Mouse (Mus musculus): ENCODE measurements around the gene Tecta. TPM values are rescaled to one million over a fixed set of nuclear protein-coding genes. Genes with fewer than 3 reads are reported as not detected.

Gene Tecta
- polyA plus RNA-seq, 1 experiment from 2014 or later, result 0.20 TPM

- no peak overlapping the region for H3K9ac ChIP-seq
- no peak overlapping the region for H3K4me2 ChIP-seq (replicated peaks)
- no peak for ATAC-seq (ENCODE audit: insufficient number of reproducible peaks, low FRiP score, low TSS enrichment, low read depth)
- H3K36me3 ChIP-seq, result no peaks in the 10 kb centered on the region
- H3K4me1 ChIP-seq, result no peaks in the 10 kb centered on the region
- 59% methylated on average over 4 of the region's 4 CpGs for WGBS
- no peaks in the 10 kb centered on the region; the same call in 1 of the 2 replicates for H3K27me3 ChIP-seq
- no peaks in the 10 kb centered on the region for H3K9me3 ChIP-seq (replicated peaks)
- no peak overlapping the region for H3K27ac ChIP-seq (replicated peaks)
- H3K4me3 ChIP-seq (replicated peaks), result no peak overlapping the region
Observed at GRCm38 (mm10) chr9:42339151-42339550, 60.6 kb downstream of the Tecta start.

- no peak for ATAC-seq (ENCODE audit: insufficient number of reproducible peaks, low FRiP score, low TSS enrichment, low read depth)
- WGBS, result 78% methylated on average over 13 of the region's 13 CpGs
- Histone ChIP-seq H3K36me3 (no peaks in the 10 kb centered on the region), H3K4me1 (no peaks in the 10 kb centered on the region), H3K4me3 (replicated peaks) (no peak overlapping the region), H3K4me2 (replicated peaks) (no peak overlapping the region), H3K9me3 (replicated peaks) (no peaks in the 10 kb centered on the region), H3K27ac (replicated peaks) (no peak overlapping the region), H3K27me3 (no peaks in the 10 kb centered on the region; the same call in none of the 2 replicates), H3K9ac (no peak overlapping the region)
Observed at GRCm38 (mm10) chr9:42337026-42337425, 62.7 kb downstream of the Tecta start.

DNA sequence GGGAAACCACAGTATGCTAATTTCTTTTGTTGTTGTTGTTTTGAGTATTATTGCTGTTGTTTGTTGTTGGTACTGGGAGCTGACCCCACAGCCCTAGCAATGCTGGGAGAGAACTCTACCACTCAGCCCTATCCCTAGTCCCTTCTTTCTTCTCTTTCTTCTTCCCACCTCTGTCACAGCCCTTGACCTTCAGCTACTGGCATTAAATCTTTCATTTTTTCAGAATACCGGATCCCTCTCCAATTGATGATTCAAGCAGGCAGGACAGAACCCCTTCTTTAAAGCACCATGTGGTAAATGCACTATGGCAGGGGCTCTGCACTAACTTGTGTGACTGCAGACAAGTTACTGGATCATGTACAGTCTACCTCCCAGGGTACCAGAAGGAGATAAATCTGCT is 63.2 kb downstream of the Tecta start:
- H3K36me3 ChIP-seq, result no peaks in the 10 kb centered on the region
- no peaks in the 10 kb centered on the region; the same call in none of the 2 replicates for H3K27me3 ChIP-seq
- WGBS, result 88% methylated on average over 1 of the region's 1 CpGs
- no peaks in the 10 kb centered on the region for H3K4me1 ChIP-seq
- no peaks in the 10 kb centered on the region for H3K9me3 ChIP-seq (replicated peaks)
- no peak overlapping the region for H3K4me3 ChIP-seq (replicated peaks)
- no peak overlapping the region for H3K27ac ChIP-seq (replicated peaks)
- H3K4me2 ChIP-seq (replicated peaks), result no peak overlapping the region
- ATAC-seq (ENCODE audit: insufficient number of reproducible peaks, low FRiP score, low TSS enrichment, low read depth), result no peak
- H3K9ac ChIP-seq, result no peak overlapping the region

GRCm38 (mm10) chr9:42334885-42335284 is 64.8 kb downstream of the Tecta start:
- WGBS, result 78% methylated on average over 3 of the region's 3 CpGs
- no peaks in the 10 kb centered on the region for H3K36me3 ChIP-seq
- ATAC-seq (ENCODE audit: insufficient number of reproducible peaks, low FRiP score, low TSS enrichment, low read depth), result no peak
- no peak overlapping the region for H3K4me3 ChIP-seq (replicated peaks)
- H3K4me1 ChIP-seq, result no peaks in the 10 kb centered on the region
- H3K27me3 ChIP-seq, result no peaks in the 10 kb centered on the region; the same call in none of the 2 replicates
- no peak overlapping the region for H3K27ac ChIP-seq (replicated peaks)
- H3K9me3 ChIP-seq (replicated peaks), result no peaks in the 10 kb centered on the region
- H3K4me2 ChIP-seq (replicated peaks), result no peak overlapping the region
- H3K9ac ChIP-seq, result no peak overlapping the region

DNA sequence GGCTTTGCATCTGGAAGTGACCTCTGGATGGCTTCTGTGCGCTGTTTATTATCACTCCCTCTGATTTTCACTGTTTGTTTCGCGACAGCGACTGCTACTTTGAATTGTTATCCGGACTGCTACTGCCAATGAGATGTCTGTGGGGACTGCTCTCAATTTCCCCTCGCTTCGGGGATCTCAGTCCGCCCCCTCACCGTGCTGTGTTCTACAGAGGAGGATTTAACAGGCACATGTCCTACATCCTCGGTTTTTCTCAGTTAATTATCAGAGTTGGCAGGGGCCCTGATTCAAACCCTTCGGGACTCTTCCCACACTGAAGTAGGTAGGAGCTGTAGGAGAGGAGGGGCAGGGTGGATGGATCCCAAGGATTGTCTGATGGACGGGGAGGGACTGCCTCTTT is 67.0 kb downstream of the Tecta start:
- no peak for ATAC-seq (ENCODE audit: insufficient number of reproducible peaks, low FRiP score, low TSS enrichment, low read depth)
- no peaks in the 10 kb centered on the region for H3K9me3 ChIP-seq (replicated peaks)
- 73% methylated on average over 12 of the region's 12 CpGs for WGBS

GRCm38 (mm10) chr9:42331341-42331740 is 68.4 kb downstream of the Tecta start:
- Histone ChIP-seq H3K4me2 (replicated peaks) (no peak overlapping the region), H3K4me1 (no peaks in the 10 kb centered on the region), H3K27me3 (no peaks in the 10 kb centered on the region; the same call in 1 of the 2 replicates), H3K36me3 (no peaks in the 10 kb centered on the region), H3K9me3 (replicated peaks) (no peaks in the 10 kb centered on the region), H3K4me3 (replicated peaks) (no peak overlapping the region), H3K9ac (no peak overlapping the region), H3K27ac (replicated peaks) (no peak overlapping the region)
- 89% methylated on average over 7 of the region's 7 CpGs for WGBS
- ATAC-seq (ENCODE audit: insufficient number of reproducible peaks, low FRiP score, low TSS enrichment, low read depth), result no peak

More for the DNA sequence above, 67.0 kb downstream of the Tecta start:
- Histone ChIP-seq H3K27ac (replicated peaks) (no peak overlapping the region), H3K27me3 (no peaks in the 10 kb centered on the region; the same call in 1 of the 2 replicates), H3K4me2 (replicated peaks) (no peak overlapping the region), H3K4me1 (no peaks in the 10 kb centered on the region), H3K9ac (no peak overlapping the region), H3K4me3 (replicated peaks) (no peak overlapping the region), H3K36me3 (no peaks in the 10 kb centered on the region)

DNA sequence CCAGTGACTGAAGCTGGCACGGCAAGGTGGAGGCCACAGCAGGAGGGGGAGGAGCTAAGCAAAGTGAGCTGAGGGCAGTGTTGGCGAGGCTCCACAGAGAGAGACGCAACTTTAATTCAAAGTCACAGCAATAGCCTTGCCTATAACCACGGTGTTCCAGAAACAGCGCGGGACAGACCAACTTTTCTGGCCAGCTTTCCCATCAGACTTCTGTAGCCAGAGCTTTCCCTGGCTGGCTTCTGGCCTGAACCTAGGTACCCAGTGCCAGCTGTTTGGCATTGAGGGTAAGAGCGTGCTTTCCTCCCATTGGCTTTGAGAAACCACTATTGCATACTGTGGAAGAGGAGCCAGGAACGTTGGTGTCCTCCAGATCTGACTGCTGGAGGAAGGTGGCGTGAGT is 70.0 kb downstream of the Tecta start:
- H3K4me1 ChIP-seq, result no peaks in the 10 kb centered on the region
- H3K36me3 ChIP-seq, result no peaks in the 10 kb centered on the region
- ATAC-seq (ENCODE audit: insufficient number of reproducible peaks, low FRiP score, low TSS enrichment, low read depth), result no peak
- no peak overlapping the region for H3K27ac ChIP-seq (replicated peaks)
- H3K4me3 ChIP-seq (replicated peaks), result no peak overlapping the region
- H3K9ac ChIP-seq, result no peak overlapping the region
- no peak overlapping the region for H3K4me2 ChIP-seq (replicated peaks)
- peaks cover 8% of the 10 kb centered on the region; the same call in 1 of the 2 replicates for H3K27me3 ChIP-seq
- no peaks in the 10 kb centered on the region for H3K9me3 ChIP-seq (replicated peaks)
- 61% methylated on average over 9 of the region's 9 CpGs for WGBS

DNA sequence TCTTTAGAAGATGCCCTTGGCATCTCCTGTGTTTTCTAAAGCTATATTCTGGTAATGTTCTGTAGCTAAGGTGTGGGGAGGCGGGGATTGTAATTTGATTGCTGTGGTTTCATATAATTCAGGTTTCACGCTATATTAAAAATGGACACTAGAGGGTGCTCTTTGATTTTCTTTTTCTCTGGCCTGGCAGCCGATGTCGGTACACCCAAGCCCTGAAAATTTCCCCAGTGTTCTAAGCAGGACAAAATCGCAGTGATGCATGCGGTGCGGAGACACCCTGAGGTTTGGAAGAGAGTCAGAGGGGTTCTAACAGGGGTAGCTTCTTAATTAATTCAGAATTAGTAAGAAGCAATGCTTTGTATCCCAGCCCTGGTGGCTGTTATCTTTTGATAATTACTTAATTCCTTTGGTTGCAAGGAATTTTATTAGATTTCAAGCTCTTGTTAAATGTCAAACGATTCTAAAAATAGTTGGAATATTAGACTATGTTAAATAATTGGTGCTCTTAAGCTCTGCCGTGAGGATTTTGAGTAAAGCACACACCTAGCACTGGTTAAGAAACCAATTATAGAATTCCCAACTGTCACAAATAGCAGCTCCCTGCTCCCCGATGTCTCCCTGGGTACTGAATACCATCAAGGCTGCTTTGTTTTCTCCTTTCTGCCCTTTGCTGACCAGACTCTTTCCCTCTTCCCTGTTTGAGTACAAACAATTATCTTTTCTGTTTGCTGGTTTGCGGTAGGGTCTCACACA is 72.9 kb downstream of the Tecta start:
- no peak overlapping the region for H3K9ac ChIP-seq

DNA sequence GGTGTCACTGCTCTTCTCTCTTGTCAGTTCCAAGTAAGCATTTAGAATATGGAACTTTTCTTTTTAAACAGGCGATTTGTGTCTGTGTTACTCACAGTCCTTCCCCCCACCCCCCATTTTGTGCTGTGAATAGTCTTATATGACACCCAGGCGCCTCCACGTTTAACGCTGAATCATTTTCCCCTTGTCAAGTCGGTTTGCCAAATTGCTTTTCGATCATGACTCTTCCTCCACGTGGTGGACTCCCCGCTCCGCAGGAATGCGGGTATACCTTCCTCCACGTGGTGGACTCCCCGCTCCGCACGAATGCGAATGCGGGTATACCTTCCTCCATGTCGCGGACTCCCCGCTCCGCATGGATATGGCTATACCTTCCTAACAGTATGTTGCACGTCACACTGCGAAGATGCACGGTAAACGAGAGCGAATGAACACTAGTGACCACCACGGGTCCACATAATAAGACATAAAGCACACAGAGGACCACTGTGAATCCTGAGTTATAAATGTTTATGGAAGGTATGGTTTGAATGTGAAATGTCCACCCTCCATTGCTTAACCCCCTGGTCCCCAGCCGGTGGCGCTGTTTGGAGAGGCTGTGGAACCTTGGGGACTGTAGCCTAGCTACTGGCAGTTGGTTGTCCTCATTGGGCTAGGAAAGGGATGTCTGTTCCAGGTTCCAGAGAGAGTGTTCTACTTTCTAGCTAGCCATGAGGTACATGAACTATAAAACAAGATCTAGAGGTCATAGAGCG is 74.9 kb downstream of the Tecta start:
- no peaks in the 10 kb centered on the region for H3K9me3 ChIP-seq (replicated peaks)
- H3K36me3 ChIP-seq, result no peaks in the 10 kb centered on the region
- no peak for ATAC-seq (ENCODE audit: insufficient number of reproducible peaks, low FRiP score, low TSS enrichment, low read depth)
- no peaks in the 10 kb centered on the region for H3K4me1 ChIP-seq
- H3K27me3 ChIP-seq, result peaks cover 8% of the 10 kb centered on the region; the same call in 1 of the 2 replicates
- WGBS, result 47% methylated on average over 29 of the region's 29 CpGs
- no peak overlapping the region for H3K4me2 ChIP-seq (replicated peaks)
- no peak overlapping the region for H3K4me3 ChIP-seq (replicated peaks)
- H3K9ac ChIP-seq, result no peak overlapping the region
- H3K27ac ChIP-seq (replicated peaks), result no peak overlapping the region

More for the DNA sequence above, 72.9 kb downstream of the Tecta start:
- Histone ChIP-seq H3K9me3 (replicated peaks) (no peaks in the 10 kb centered on the region), H3K27ac (replicated peaks) (no peak overlapping the region), H3K4me1 (no peaks in the 10 kb centered on the region), H3K36me3 (no peaks in the 10 kb centered on the region), H3K4me2 (replicated peaks) (no peak overlapping the region), H3K4me3 (replicated peaks) (no peak overlapping the region), H3K27me3 (peaks cover 8% of the 10 kb centered on the region; the same call in 1 of the 2 replicates)
- no peak for ATAC-seq (ENCODE audit: insufficient number of reproducible peaks, low FRiP score, low TSS enrichment, low read depth)
- WGBS, result 23% methylated on average over 11 of the region's 11 CpGs

DNA sequence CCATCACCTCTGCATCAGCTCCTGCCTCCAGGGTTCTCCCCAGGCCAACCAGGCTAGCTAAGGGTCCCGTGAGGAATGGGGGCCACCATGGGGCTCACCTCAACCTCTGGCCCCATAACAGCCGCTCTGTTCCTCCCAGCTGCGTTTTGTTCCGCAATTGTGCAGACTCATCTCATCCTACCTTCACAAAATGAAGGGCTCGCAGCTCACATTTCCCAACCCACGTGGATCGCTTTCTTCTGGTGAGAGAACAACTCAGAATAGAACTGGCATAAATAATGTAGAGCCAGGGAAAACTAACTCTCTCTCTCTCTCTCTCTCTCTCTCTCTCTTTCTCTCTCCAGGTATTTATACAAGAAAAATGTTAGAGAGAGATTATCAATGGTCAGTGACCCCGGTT is 76.5 kb downstream of the Tecta start:
- Histone ChIP-seq H3K27ac (replicated peaks) (no peak overlapping the region), H3K36me3 (no peaks in the 10 kb centered on the region), H3K27me3 (peaks cover 8% of the 10 kb centered on the region; the same call in 1 of the 2 replicates), H3K9me3 (replicated peaks) (no peaks in the 10 kb centered on the region), H3K4me3 (replicated peaks) (no peak overlapping the region), H3K9ac (no peak overlapping the region), H3K4me1 (no peaks in the 10 kb centered on the region), H3K4me2 (replicated peaks) (no peak overlapping the region)
- 84% methylated on average over 8 of the region's 8 CpGs for WGBS
- ATAC-seq (ENCODE audit: insufficient number of reproducible peaks, low FRiP score, low TSS enrichment, low read depth), result no peak

GRCm38 (mm10) chr9:42321442-42321841 is 78.3 kb downstream of the Tecta start:
- H3K27me3 ChIP-seq, result peaks cover 8% of the 10 kb centered on the region; the same call in 1 of the 2 replicates
- H3K4me2 ChIP-seq (replicated peaks), result no peak overlapping the region
- H3K4me1 ChIP-seq, result no peaks in the 10 kb centered on the region
- H3K9me3 ChIP-seq (replicated peaks), result no peaks in the 10 kb centered on the region
- no peak for ATAC-seq (ENCODE audit: insufficient number of reproducible peaks, low FRiP score, low TSS enrichment, low read depth)
- no peak overlapping the region for H3K27ac ChIP-seq (replicated peaks)
- H3K4me3 ChIP-seq (replicated peaks), result no peak overlapping the region
- no peaks in the 10 kb centered on the region for H3K36me3 ChIP-seq
- WGBS, result 88% methylated on average over 2 of the region's 2 CpGs
- H3K9ac ChIP-seq, result no peak overlapping the region

All from embryonic facial prominence, embryonic 15.5 days (tissue).